Mouse (Mus musculus): Measurements from ENCODE around the gene Unc50. TPM values are rescaled to one million over a fixed set of nuclear protein-coding genes. Genes with fewer than 3 reads are reported as not detected.
A peak's percentile ranks its signal among the peaks of the same experiment; 100 is the strongest.

Gene Unc50
- polyA plus RNA-seq, 1 experiment from 2014 or later, result 143 TPM

DNA sequence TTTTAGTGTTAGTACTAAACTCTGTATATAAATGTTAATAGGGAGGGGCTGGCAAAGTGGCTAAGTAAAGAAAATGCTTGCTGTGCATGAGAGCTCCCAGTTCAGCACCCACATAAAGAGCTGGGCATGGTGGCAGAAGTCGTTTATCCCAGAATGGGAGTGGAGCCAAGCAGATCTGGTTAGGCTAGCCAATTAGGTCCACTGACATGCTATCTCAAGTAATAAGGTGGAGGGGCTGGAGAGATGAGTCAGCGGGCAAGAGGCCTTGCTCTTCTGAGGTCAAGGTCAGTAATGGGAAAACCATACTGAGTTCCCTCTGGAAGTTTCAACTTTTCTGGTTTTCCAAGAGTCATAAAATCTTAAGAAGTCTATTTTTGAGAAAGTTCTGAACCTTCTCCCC, 1.0 kb upstream of the Unc50 start:
- Histone ChIP-seq H3K9me3 (ENCODE audit: control insufficient read depth, low read length) (peaks cover 3% of the 10 kb centered on the region; the same call in 1 of the 2 replicates), H3K4me2 (replicated peaks; ENCODE audit: low read depth, low read length) (peak overlapping the region; percentile 89), H3K9ac (ENCODE audit: low read depth, low read length) (peak overlapping the region; percentile 76; the same call in 1 of the 2 replicates), H3K27ac (ENCODE audit: low read depth, low read length) (no peak overlapping the region), H3K36me3 (ENCODE audit: control insufficient read depth, insufficient read depth, low read length) (peaks cover 30% of the 10 kb centered on the region), H3K4me1 (ENCODE audit: control insufficient read depth, insufficient read depth, low read length) (peaks cover 13% of the 10 kb centered on the region; the same call in 1 of the 2 replicates), H3K4me3 (ENCODE audit: low read length) (peak overlapping the region; percentile 79), H3K27me3 (ENCODE audit: control insufficient read depth, insufficient read depth, low read length) (no peaks in the 10 kb centered on the region)
- ATAC-seq (ENCODE audit: low FRiP score, low TSS enrichment), result no peak
- WGBS, result 69% methylated on average over 2 of the region's 2 CpGs

DNA sequence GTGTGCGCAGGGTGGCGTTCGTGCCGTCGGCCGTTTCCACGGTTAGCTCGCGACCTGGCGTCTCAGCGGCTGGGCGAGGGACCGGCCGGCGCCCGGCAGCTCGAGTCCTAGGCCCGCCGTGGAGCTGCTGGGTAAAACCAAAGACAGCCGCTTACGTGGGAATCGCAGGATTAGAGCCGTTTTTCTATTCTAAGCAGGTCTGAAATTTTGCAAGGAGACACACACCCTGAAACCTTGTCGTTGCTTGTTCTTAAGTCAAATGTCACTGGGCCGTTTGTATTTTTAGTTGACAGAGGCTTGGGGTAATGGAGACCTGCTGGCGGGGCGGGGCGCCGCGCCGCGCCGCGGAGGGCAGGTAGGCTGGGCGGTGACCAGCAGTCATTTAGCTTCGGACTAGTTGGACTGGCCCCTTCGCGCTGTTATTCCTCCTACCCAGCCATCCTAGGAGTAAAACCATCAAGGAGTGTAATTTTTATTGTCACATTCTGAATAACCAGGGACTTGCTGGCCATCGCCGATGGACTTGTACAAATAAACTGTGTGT, 430 bp downstream of the Unc50 start:
- peaks cover 13% of the 10 kb centered on the region; the same call in 1 of the 2 replicates for H3K4me1 ChIP-seq (ENCODE audit: control insufficient read depth, insufficient read depth, low read length)
- peak; percentile 22; the same call in 1 of the 2 replicates for ATAC-seq (ENCODE audit: low FRiP score, low TSS enrichment)
- H3K36me3 ChIP-seq (ENCODE audit: control insufficient read depth, insufficient read depth, low read length), result peaks cover 31% of the 10 kb centered on the region
- peak overlapping the region; percentile 79 for H3K4me3 ChIP-seq (ENCODE audit: low read length)
- no peaks in the 10 kb centered on the region for H3K27me3 ChIP-seq (ENCODE audit: control insufficient read depth, insufficient read depth, low read length)
- H3K4me2 ChIP-seq (replicated peaks; ENCODE audit: low read depth, low read length), result peak overlapping the region; percentile 89
- no peaks in the 10 kb centered on the region for H3K9me3 ChIP-seq (ENCODE audit: control insufficient read depth, low read length)
- WGBS, result 2% methylated on average over 40 of the region's 40 CpGs
- peak overlapping the region; percentile 76 for H3K9ac ChIP-seq (ENCODE audit: low read depth, low read length)
- peak overlapping the region; percentile 20; the same call in 1 of the 2 replicates for H3K27ac ChIP-seq (ENCODE audit: low read depth, low read length)

DNA sequence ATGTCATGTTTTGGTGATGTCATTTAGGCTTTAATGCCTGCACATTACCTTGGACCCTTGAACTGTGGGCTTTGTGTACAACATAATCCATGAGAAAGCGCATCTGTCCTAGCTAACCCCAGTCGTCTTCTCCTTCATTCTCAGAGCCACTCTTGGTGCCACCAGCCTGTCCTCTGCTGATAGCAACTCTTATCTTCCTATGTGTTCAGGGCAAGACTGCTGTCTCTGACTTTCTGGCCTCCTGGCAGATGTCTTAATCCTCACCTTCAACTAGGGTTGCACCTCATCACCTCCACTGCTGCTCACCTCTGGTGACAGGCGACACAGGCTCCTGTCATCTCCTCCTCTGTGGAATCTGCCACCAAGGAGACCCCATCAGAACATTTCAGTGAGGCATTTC, 6.5 kb downstream of the Unc50 start:
- 97% methylated on average over 3 of the region's 3 CpGs for WGBS
- H3K9ac ChIP-seq (ENCODE audit: low read depth, low read length), result no peak overlapping the region
- no peaks in the 10 kb centered on the region for H3K9me3 ChIP-seq (ENCODE audit: control insufficient read depth, low read length)
- no peak overlapping the region for H3K27ac ChIP-seq (ENCODE audit: low read depth, low read length)
- H3K36me3 ChIP-seq (ENCODE audit: control insufficient read depth, insufficient read depth, low read length), result peaks cover 73% of the 10 kb centered on the region
- no peak overlapping the region for H3K4me3 ChIP-seq (ENCODE audit: low read length)
- H3K4me2 ChIP-seq (replicated peaks; ENCODE audit: low read depth, low read length), result no peak overlapping the region
- ATAC-seq (ENCODE audit: low FRiP score, low TSS enrichment), result no peak
- H3K27me3 ChIP-seq (ENCODE audit: control insufficient read depth, insufficient read depth, low read length), result no peaks in the 10 kb centered on the region
- peaks cover 2% of the 10 kb centered on the region; the same call in 1 of the 2 replicates for H3K4me1 ChIP-seq (ENCODE audit: control insufficient read depth, insufficient read depth, low read length)

DNA sequence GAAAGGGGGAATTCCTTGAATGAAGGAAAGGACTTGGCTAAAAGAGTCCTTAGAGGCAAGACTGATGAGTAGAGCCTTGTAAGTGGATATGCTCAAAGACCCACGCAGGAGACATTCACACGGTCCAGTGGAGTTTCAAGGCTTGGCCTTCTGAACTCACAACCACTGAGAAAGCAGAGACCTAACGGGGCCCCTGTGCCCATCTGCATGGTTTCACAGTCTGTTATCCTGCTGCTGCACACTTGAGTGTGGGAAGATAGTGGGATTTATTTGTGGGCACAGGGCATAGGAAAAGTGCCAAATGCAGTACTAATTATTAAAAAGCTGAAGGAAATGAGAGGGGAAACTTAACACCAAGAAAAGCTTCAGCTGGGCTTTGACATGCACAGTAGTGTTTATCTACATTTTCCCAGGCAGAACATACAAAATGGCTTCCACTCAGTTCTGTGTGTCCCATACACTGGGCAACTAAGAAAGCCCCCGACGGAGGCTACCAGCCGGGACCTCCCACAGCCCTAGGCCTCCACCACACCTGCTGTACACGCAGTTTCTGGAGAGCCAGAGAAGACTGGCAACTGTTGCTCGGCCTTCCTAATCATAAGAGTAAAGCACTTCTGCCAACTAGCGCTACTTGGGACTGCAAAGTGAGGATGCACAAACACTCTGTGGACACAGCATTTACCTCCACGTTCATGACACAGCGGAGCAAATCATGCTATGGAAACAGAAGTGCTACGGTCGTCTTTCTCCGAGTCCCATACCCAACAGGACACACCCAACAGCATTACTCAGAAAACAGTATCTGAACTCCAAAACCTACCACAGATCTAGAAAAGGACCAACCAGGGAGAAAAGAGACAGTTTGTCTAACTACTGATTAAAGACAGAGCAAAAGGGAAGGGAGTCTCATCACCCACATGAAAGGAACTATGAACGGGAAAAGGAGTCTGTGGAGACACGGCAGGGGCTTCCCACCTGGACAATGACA, 13.2 kb downstream of the Unc50 start:
- ATAC-seq (ENCODE audit: low FRiP score, low TSS enrichment), result no peak
- Histone ChIP-seq H3K4me3 (ENCODE audit: low read length) (no peak overlapping the region), H3K4me2 (replicated peaks; ENCODE audit: low read depth, low read length) (no peak overlapping the region), H3K36me3 (ENCODE audit: control insufficient read depth, insufficient read depth, low read length) (peaks cover 26% of the 10 kb centered on the region), H3K9ac (ENCODE audit: low read depth, low read length) (no peak overlapping the region), H3K9me3 (ENCODE audit: control insufficient read depth, low read length) (no peaks in the 10 kb centered on the region), H3K27ac (ENCODE audit: low read depth, low read length) (no peak overlapping the region), H3K4me1 (ENCODE audit: control insufficient read depth, insufficient read depth, low read length) (no peaks in the 10 kb centered on the region), H3K27me3 (ENCODE audit: control insufficient read depth, insufficient read depth, low read length) (no peaks in the 10 kb centered on the region)
- 89% methylated on average over 16 of the region's 16 CpGs for WGBS

DNA sequence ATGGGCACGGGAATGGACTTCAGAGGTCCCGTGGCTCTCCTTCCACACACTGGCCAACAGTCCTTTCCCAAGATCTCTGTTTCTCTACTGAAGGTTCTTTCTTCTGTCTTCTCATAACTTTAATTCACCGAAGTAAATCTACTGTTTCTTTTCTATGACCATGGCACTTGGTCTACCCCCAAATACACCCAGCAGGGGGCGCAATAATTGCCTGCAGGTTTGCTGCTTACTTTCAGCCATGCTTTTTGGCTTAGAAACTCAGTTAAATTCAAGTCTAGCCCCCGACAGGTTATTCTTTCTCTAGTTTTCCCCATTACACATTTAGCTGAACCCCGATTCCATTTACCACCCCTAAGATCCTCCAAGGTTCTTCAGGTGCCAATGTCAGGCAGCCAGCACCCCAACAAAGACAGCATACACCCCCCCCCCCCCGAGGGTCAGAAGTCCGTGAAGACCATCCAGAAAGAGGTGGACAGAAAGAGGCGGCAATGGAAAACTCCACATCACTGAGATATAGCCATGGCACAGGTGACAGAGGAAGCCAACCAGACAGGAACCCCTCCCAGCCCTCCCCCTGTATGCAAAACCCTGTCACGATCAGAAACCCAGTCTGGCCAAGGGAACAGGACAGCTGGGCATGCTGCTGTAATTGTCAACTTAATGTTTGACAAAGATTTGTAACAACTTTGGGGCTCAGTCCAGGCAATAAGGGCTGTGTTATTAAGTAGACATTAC, 18.6 kb downstream of the Unc50 start:
- ATAC-seq (ENCODE audit: low FRiP score, low TSS enrichment), result no peak
- Histone ChIP-seq H3K36me3 (ENCODE audit: control insufficient read depth, insufficient read depth, low read length) (no peaks in the 10 kb centered on the region), H3K4me1 (ENCODE audit: control insufficient read depth, insufficient read depth, low read length) (no peaks in the 10 kb centered on the region), H3K9me3 (ENCODE audit: control insufficient read depth, low read length) (no peaks in the 10 kb centered on the region), H3K4me2 (replicated peaks; ENCODE audit: low read depth, low read length) (no peak overlapping the region), H3K27ac (ENCODE audit: low read depth, low read length) (no peak overlapping the region), H3K27me3 (ENCODE audit: control insufficient read depth, insufficient read depth, low read length) (no peaks in the 10 kb centered on the region), H3K4me3 (ENCODE audit: low read length) (no peak overlapping the region), H3K9ac (ENCODE audit: low read depth, low read length) (no peak overlapping the region)
- 77% methylated on average over 10 of the region's 10 CpGs for WGBS

DNA sequence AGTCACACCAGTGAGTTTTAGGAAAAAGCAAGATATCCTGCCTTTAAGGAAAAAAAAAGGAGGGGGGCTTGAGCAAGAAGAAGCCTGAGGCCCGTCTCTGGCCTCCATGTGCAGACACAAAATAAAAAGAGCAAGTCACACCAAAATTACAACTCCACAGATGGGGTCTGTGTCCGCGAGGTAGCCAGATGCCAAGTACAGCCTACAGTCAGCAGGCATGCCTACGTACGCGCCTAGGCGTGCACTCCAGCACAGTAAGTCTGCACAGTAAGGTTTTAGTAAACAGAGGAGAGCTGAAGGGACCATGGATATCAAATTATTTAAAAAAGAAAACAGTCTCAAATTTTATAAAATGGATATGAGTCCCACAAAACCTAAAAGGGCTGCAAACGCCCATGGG, 21.3 kb downstream of the Unc50 start:
- 94% methylated on average over 8 of the region's 8 CpGs for WGBS
- no peak overlapping the region for H3K4me3 ChIP-seq (ENCODE audit: low read length)
- H3K27me3 ChIP-seq (ENCODE audit: control insufficient read depth, insufficient read depth, low read length), result no peaks in the 10 kb centered on the region
- no peaks in the 10 kb centered on the region for H3K36me3 ChIP-seq (ENCODE audit: control insufficient read depth, insufficient read depth, low read length)
- no peak for ATAC-seq (ENCODE audit: low FRiP score, low TSS enrichment)
- no peaks in the 10 kb centered on the region for H3K9me3 ChIP-seq (ENCODE audit: control insufficient read depth, low read length)
- H3K9ac ChIP-seq (ENCODE audit: low read depth, low read length), result no peak overlapping the region
- no peak overlapping the region for H3K4me2 ChIP-seq (replicated peaks; ENCODE audit: low read depth, low read length)
- H3K27ac ChIP-seq (ENCODE audit: low read depth, low read length), result no peak overlapping the region
- no peaks in the 10 kb centered on the region for H3K4me1 ChIP-seq (ENCODE audit: control insufficient read depth, insufficient read depth, low read length)

DNA sequence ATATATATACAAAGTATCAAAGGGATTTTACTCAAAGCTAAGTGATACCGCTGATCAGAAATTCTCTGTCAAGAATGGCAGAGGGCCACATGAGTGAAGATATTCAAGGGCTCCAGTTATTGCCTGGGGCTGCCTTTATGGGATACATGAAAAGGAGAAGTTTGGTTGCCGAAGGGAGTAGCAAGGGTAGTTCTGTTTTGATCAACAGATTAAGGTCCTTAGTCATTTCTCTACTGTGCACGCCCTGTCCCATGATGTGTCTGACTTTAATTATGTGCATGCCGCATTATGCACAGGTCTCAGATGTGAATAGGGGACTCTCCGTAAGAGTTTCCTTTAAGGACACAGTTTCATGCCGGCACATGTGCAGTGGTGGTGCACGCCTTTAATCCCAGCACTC, 27.6 kb downstream of the Unc50 start:
- 95% methylated on average over 7 of the region's 7 CpGs for WGBS
- no peak for ATAC-seq (ENCODE audit: low FRiP score, low TSS enrichment)

DNA sequence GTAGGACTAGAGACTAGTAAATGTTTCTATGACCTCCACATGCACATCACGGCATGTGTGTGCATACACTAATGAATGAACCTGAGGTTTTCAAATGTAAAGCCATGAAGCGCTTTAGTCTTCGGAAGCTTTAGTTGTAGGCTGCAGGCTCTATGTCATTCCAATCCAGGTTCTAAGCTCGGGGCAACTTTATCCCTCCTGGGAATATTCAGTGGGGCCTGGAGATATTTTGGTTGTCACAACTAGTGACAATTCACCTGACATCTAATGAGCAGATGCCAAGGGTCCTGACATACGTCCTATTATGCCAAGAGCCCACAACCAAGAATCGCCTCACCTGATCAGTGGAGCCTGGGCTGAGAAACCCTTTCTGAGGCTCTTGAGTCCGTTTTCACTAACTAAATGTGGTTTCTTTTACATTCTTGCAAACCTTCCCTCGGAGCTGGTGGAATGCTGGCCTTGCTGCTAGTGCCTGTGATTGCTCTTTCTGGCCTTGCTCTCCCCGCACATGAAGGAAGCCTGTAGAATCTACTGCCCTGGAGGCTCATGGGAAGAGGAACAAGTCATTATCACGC, 35.0 kb downstream of the Unc50 start:
- Histone ChIP-seq H3K27ac (ENCODE audit: low read depth, low read length) (no peak overlapping the region), H3K4me3 (ENCODE audit: low read length) (no peak overlapping the region), H3K27me3 (ENCODE audit: control insufficient read depth, insufficient read depth, low read length) (no peaks in the 10 kb centered on the region), H3K4me1 (ENCODE audit: control insufficient read depth, insufficient read depth, low read length) (no peaks in the 10 kb centered on the region), H3K9me3 (ENCODE audit: control insufficient read depth, low read length) (no peaks in the 10 kb centered on the region), H3K4me2 (replicated peaks; ENCODE audit: low read depth, low read length) (no peak overlapping the region), H3K9ac (ENCODE audit: low read depth, low read length) (no peak overlapping the region), H3K36me3 (ENCODE audit: control insufficient read depth, insufficient read depth, low read length) (no peaks in the 10 kb centered on the region)
- ATAC-seq (ENCODE audit: low FRiP score, low TSS enrichment), result no peak
- WGBS, result 88% methylated on average over 10 of the region's 10 CpGs

More for the DNA sequence above, 27.6 kb downstream of the Unc50 start:
- Histone ChIP-seq H3K9me3 (ENCODE audit: control insufficient read depth, low read length) (no peaks in the 10 kb centered on the region), H3K27me3 (ENCODE audit: control insufficient read depth, insufficient read depth, low read length) (no peaks in the 10 kb centered on the region), H3K27ac (ENCODE audit: low read depth, low read length) (no peak overlapping the region), H3K9ac (ENCODE audit: low read depth, low read length) (no peak overlapping the region), H3K36me3 (ENCODE audit: control insufficient read depth, insufficient read depth, low read length) (no peaks in the 10 kb centered on the region), H3K4me2 (replicated peaks; ENCODE audit: low read depth, low read length) (no peak overlapping the region), H3K4me1 (ENCODE audit: control insufficient read depth, insufficient read depth, low read length) (no peaks in the 10 kb centered on the region), H3K4me3 (ENCODE audit: low read length) (no peak overlapping the region)

All from kidney, embryonic 14.5 days (tissue).